Mouse (Mus musculus) frontal cortex, adult (tissue): ENCODE data around the gene Stx5a.
A peak's percentile ranks its signal among the peaks of the same experiment; 100 is the strongest.

ENCODE experiments used
- ATAC-seq: cut with Nextera tagmentation; 2 replicates; pipeline ENCODE4 v1.9.2; 2017; ENCODE audit warnings: mild to moderate bottlenecking, moderate library complexity, mixed read lengths; ENCODE audit not compliant: low TSS enrichment

The Stx5a gene

DNA sequence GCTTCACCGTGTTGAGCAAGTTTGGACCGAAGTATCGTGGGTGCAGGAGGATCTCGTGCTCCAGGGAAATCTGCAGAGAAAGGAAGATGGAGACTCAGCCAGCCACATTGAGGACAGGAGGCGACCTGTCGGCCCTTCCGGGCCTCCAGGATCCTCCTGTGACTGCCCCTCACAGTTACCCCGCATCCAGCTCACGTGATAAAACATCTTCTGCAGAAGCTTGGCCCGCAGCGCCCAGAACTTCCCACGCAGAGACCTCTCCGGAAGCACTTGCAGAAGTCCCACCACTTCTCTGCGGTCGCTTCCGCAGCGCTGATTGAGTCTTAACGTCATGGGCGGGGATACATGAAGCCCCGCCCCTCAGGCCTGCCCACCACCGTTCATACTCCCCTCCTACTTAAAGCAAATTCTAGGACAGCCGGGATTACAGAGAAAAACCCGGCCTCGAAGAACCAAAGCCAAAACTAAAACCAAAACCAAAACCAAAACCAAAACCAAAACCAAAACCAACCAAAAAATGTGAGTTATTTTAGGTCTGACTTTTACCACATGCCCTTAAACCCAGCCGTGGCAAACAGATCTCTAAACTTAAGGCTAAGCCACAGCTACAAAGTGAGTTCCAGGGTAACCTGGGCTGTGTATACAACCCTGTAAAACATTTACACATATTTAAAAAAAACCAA lies 57.2 kb downstream of the Stx5a start, which contains the start of gene Polr2g:
Polr2g (minus strand) TSS at position 314 of the 683 bp plus-strand sequence.
- ATAC-seq = peak; percentile 80

DNA sequence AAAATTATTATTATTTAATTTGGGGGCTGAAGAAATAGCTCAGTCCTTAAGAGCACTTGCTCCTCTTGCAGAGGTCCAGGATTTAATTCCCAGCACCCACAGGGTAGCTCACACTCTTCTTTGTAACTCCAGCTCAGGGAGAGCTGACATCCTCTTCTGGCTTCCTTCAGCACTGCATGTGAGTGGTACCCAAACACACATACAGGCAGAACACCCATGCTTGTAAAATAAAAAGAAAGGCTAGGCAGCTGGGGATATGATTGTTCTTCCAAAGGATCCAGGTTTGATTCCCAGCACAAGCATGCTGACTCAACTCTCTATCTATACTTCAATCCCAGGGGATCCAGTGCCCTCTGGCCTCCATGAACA lies 57.7 kb downstream of the Stx5a start:
- no peak for ATAC-seq

DNA sequence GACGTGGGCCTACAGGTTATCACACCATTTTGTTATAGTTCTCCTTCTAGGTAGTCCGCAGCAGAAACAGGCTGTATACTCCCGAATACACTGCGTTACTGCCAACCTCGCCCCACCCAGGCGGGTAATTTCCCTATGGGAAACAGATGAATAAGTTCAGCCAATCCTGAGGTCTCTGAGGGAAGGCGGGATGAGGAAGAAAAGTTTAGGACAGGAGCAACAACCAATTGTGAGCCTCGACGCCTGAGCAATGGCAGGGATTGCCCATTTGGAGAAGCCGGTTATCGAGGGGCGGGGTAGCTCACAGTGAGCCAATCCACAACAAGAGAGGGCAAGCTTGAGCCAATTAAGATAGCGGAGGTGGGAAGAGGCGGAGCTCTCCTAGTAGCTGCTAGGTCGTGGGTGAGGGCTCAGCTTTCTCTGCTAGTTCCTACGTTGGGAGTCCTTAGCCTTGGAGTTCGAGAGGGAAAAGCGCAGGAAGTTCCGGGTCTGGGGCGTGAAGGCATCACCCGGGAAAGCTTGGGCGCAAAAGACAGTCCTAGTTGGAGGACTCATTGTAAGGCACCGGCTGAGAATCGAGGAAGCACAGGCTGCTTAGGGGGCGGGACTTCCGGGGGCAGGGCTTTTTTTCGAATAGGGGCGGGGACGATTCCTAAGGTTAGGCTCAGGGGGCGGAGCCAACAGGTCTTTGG lies 61.1 kb downstream of the Stx5a start, which contains the start of gene Zbtb3:
Zbtb3 (plus strand) TSS at position 426 of the 692 bp plus-strand sequence.
- ATAC-seq = peak; percentile 91

- no peak for ATAC-seq
Observed at GRCm38 (mm10) chr19:8803204-8803780, 62.1 kb downstream of the Stx5a start.

DNA sequence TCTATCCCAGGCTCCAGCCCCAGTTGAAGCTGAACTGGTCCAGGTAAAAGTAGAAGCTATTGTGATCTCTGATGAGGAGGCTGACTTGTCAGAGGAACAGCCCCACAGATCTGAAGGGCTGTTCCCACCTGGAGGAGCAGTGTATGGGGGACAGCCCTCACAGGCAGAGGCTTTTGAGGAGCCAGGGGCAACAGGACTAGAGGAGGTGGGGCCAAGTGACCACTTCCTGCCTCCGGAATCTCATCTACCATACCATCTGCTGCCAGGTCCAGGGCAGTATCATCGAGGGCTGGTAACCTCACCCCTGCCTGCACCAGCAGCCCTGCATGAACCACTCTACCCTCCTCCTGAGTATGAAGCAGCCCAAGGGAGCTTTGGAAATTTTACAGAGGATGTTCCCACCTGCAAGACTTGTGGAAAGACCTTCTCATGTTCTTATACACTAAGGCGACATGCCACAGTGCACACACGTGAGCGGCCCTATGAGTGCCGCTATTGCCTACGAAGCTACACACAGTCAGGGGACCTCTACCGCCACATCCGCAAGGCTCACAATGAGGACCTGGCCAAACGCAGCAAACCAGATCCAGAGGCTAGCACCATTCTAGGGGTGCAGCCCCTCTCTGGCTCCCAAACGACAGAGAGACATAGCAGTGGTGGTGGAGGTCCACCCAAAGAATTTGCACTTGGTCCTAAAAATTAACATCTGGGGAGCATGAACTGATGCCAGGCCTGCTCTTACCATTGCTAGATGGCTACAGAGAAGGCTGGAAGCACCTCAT lies 62.9 kb downstream of the Stx5a start:
- no peak for ATAC-seq
